Mouse (Mus musculus) erythroblast, embryonic 14.5 days (primary cell): ENCODE results near the gene Wdr11.

ENCODE experiments used
- GATA1 ChIP-seq: IDR thresholded peaks from 2 replicates; pipeline ENCODE4 v1.6.1; 2012; ENCODE audit warnings: low read length, inconsistent platforms, mixed read lengths
- TAL1 ChIP-seq: IDR thresholded peaks from 3 replicates; pipeline ENCODE4 v1.6.1; 2012; ENCODE audit warnings: low read length, inconsistent platforms, mixed read lengths

DNA sequence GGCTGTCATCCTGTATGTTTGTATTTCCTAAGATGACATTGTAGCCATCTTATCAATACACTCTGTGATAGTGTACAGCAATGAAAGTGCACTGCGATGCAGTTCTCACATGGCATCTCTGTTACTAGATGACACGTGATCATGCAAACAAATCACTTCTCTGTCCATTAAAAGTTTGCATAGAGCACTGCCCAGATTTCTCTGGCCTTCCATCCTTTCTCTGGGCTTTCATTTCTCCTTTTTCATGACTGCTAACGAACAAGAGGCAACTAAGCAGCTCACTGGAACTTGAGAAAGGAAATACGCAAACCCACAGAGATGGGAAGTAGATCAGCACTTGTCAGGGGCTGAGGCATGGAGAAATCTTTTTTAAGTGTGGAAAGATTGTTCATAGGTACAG is 17.2 kb upstream of the Wdr11 start:
- TF ChIP-seq TAL1 = no peak
- TF ChIP-seq GATA1 = no peak
